ENCODE assay signal across 8 mouse cellular contexts in the genomic region with DNA sequence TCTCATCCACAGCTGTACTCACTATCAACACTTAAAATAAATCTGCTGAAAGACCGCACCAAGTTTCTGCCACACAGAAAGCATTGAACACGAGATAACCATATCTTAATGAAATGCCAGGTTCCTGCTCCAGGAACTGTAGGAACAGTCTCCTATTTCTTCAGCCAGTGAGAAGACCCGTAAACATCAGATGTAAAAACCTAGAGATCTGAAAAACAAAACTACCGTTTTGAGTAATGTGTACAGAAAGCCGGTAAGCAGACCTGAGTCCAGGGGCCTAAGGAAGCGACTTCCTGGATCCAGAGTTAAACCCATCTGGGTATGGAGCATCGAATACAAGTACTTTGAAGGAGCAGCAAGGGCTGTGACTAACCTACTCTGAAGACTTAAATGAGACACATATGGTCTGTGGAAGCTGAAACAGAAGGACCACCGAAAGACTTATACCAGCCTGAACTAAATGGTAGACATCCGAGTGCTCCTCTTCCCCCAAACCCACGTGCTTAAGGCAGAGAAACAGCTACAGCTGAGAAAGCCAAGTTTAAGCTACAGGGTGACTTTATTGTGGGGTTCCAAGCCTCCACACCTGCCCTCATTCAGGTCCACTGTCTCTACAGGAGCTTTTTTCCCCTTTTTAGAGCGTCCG. TPM values are rescaled to one million over a fixed set of nuclear protein-coding genes. Genes with fewer than 3 reads are reported as not detected.
DNase-seq lines count a peak whose midpoint lies in the region; ATAC-seq and TF ChIP-seq lines count a peak whose summit lies in the region.

No protein-coding gene starts in this region.

- no peak for TF ChIP-seq POLR2A in myocyte (IDR thresholded peaks at IDR 0.05; ENCODE audit: insufficient read length, low read depth)

- no peaks in the 10 kb centered on the region for H3K79me2 ChIP-seq in myocyte (ENCODE audit: control insufficient read depth, insufficient read depth)

- TF ChIP-seq CTCF in left cerebral cortex, adult 2 months (IDR thresholded peaks at IDR 0.05), result no peak
- TF ChIP-seq CTCF in hindbrain, postnatal 0 days (IDR thresholded peaks at IDR 0.05; ENCODE audit: low read depth), result no peak

- peak overlapping the region; percentile 100; the same call in 1 of the 2 replicates for H3K27ac ChIP-seq in left cerebral cortex, adult 2 months
- peak overlapping the region; percentile 99 for H3K27ac ChIP-seq in embryonic facial prominence, embryonic 10.5 days (replicated peaks)
- peak overlapping the region; percentile 99 for H3K27ac ChIP-seq in hindbrain, postnatal 0 days

- H3K27me3 ChIP-seq in embryonic facial prominence, embryonic 10.5 days (replicated peaks; ENCODE audit: low read depth, poor library complexity, severe bottlenecking), result no peaks in the 10 kb centered on the region
- no peaks in the 10 kb centered on the region for H3K27me3 ChIP-seq in hindbrain, postnatal 0 days (ENCODE audit: insufficient read depth, low read length)
- H3K27me3 ChIP-seq in myocyte (ENCODE audit: control insufficient read depth, insufficient read depth, insufficient read length), result no peaks in the 10 kb centered on the region

- H3K9ac ChIP-seq in hindbrain, postnatal 0 days (replicated peaks; ENCODE audit: low read length), result peak overlapping the region; percentile 83

- peak overlapping the region; percentile 72 for H3K4me3 ChIP-seq in left cerebral cortex, adult 2 months
- H3K4me3 ChIP-seq in embryonic facial prominence, embryonic 10.5 days, result peak overlapping the region; percentile 74
- peak overlapping the region; percentile 82 for H3K4me3 ChIP-seq in hindbrain, postnatal 0 days (ENCODE audit: low read length)
- peak overlapping the region; percentile 53 for H3K4me3 ChIP-seq in myocyte

- intact Hi-C loops in left cerebral cortex, adult 2 months (cut with DNase I), result no loop called here
- intact Hi-C loops in gastrocnemius, postnatal 14 days (cut with DNase I; ENCODE audit: low total_unique reads), result no loop called here

- no peaks in the 10 kb centered on the region for H3K36me3 ChIP-seq in embryonic facial prominence, embryonic 10.5 days (replicated peaks)
- no peaks in the 10 kb centered on the region for H3K36me3 ChIP-seq in hindbrain, postnatal 0 days (ENCODE audit: insufficient read depth, low read length)
- H3K36me3 ChIP-seq in myocyte (ENCODE audit: control insufficient read depth, insufficient read depth), result no peaks in the 10 kb centered on the region

- H3ac ChIP-seq in myocyte (ENCODE audit: control insufficient read depth, insufficient read length), result peak overlapping the region; percentile 17

- H3K9me3 ChIP-seq in embryonic facial prominence, embryonic 10.5 days, result no peaks in the 10 kb centered on the region
- no peaks in the 10 kb centered on the region for H3K9me3 ChIP-seq in hindbrain, postnatal 0 days (ENCODE audit: low read length)

- peak; percentile 1; the same call in 1 of the 2 replicates for ATAC-seq in hindbrain, postnatal 0 days

- DNase-seq in left cerebral cortex, adult 2 months (ENCODE audit: extremely low spot score in 1 of 2, low spot score in 2 of 2), result no peak
- DNase-seq in left cerebral cortex, adult 11 months (ENCODE audit: low spot score), result no peak
- DNase-seq in embryonic facial prominence, embryonic 10.5 days (ENCODE audit: low spot score), result no peak
- DNase-seq in hindbrain, postnatal 0 days (ENCODE audit: low spot score), result no peak
- no peak for DNase-seq in Muller cell, postnatal 12 days (ENCODE audit: inconsistent ontology term)
- DNase-seq in gastrocnemius, postnatal 14 days, result no peak
- DNase-seq in ovary, postnatal 36 days (ENCODE audit: low spot score), result no peak

- peak overlapping the region; percentile 84 for H3K4me2 ChIP-seq in hindbrain, postnatal 0 days (ENCODE audit: low read depth, low read length)
- peak overlapping the region; percentile 93 for H3K4me2 ChIP-seq in myocyte (ENCODE audit: low read depth)

- 23% methylated on average over 12 of the region's 12 CpGs for WGBS in embryonic facial prominence, embryonic 10.5 days
- 23% methylated on average over 12 of the region's 12 CpGs for WGBS in hindbrain, postnatal 0 days

- H3K4me1 ChIP-seq in embryonic facial prominence, embryonic 10.5 days, result peaks cover 22% of the 10 kb centered on the region
- no peaks in the 10 kb centered on the region for H3K4me1 ChIP-seq in hindbrain, postnatal 0 days (ENCODE audit: insufficient read depth, low read length)

TF ChIP-seq in myocyte, 11 proteins besides CTCF, POLR2A, EP300 and RAD21:
- TF ChIP-seq MYOD1 (IDR thresholded peaks at IDR 0.05; ENCODE audit: control insufficient read depth in 1 of 3, insufficient read length in 2 of 3, low read depth in 2 of 3) (no peak), TCF12 (IDR thresholded peaks at IDR 0.05; ENCODE audit: insufficient read depth, poor library complexity, severe bottlenecking) (no peak), USF1 (IDR thresholded peaks at IDR 0.05; ENCODE audit: low read depth) (no peak), MYOG (IDR thresholded peaks at IDR 0.05; ENCODE audit: control insufficient read depth in 1 of 3, insufficient read depth in 1 of 3, insufficient read length in 2 of 3, low read depth in 2 of 3) (no peak), MAX (IDR thresholded peaks at IDR 0.05; ENCODE audit: low read depth) (no peak), TCF3 (IDR thresholded peaks at IDR 0.05; ENCODE audit: insufficient read length, low read depth) (no peak), REST (IDR thresholded peaks at IDR 0.05; ENCODE audit: insufficient read depth, insufficient read length) (no peak), E2F4 (IDR thresholded peaks at IDR 0.05; ENCODE audit: insufficient read depth) (no peak), SRF (IDR thresholded peaks at IDR 0.05; ENCODE audit: control insufficient read depth, insufficient read length, low read depth) (no peak), POLR2AphosphoS2 (IDR thresholded peaks at IDR 0.05; ENCODE audit: insufficient read length, low read depth) (no peak), CEBPB (IDR thresholded peaks at IDR 0.05; ENCODE audit: insufficient read depth, poor library complexity, severe bottlenecking) (no peak)

RNA-seq across cellular contexts. Expression of gene Hist4h4, which starts 1.0 kb away (rescaled TPM):
- total RNA-seq in left cerebral cortex, adult 2 months (2021), result 10 to 100 TPM in 1 of 2 experiments, 1 to 10 TPM in 1; 8.2 to 10.4 TPM
- polyA plus RNA-seq in embryonic facial prominence, embryonic 10.5 days (2016; fragmentation: Nextera tagmentation; extraction: Ambion mirVana), result 0.47 and 0.64 TPM in 2 replicates
- total RNA-seq in hindbrain, postnatal 0 days (2014; rRNA removed), result 80.5 and 164 TPM in 2 replicates
- 0.39 and 0.47 TPM in 2 replicates for polyA plus RNA-seq in hindbrain, postnatal 0 days (2015; fragmentation: Nextera tagmentation; extraction: Ambion mirVana)
- 0.31 TPM for polyA plus RNA-seq in myocyte (2012; fragmentation: generic; extraction: Trizol)
- total RNA-seq in gastrocnemius, postnatal 14 days (2021), result 10 to 100 TPM; 10.8 to 11.4 TPM

RNA-seq across cellular contexts. Expression of gene H2afj, which starts 4.8 kb away (rescaled TPM):
- 10 to 100 TPM; 54.7 to 59.1 TPM for total RNA-seq in left cerebral cortex, adult 2 months (2021)
- 86.6 and 91.3 TPM in 2 replicates for polyA plus RNA-seq in embryonic facial prominence, embryonic 10.5 days (2016; fragmentation: Nextera tagmentation; extraction: Ambion mirVana)
- 36.8 and 42.0 TPM in 2 replicates for total RNA-seq in hindbrain, postnatal 0 days (2014; rRNA removed)
- polyA plus RNA-seq in hindbrain, postnatal 0 days (2015; fragmentation: Nextera tagmentation; extraction: Ambion mirVana), result 116 and 119 TPM in 2 replicates
- 254 TPM for polyA plus RNA-seq in myocyte (2012; fragmentation: generic; extraction: Trizol)
- 10 to 100 TPM; 12.7 to 18.5 TPM for total RNA-seq in gastrocnemius, postnatal 14 days (2021)

RNA-seq across cellular contexts. Expression of gene Gucy2c, which starts 21.7 kb away (rescaled TPM):
- under 1 TPM; 0.38 to 0.40 TPM for total RNA-seq in left cerebral cortex, adult 2 months (2021)
- polyA plus RNA-seq in embryonic facial prominence, embryonic 10.5 days (2016; fragmentation: Nextera tagmentation; extraction: Ambion mirVana), result 0.11 TPM in 2 replicates
- total RNA-seq in hindbrain, postnatal 0 days (2014; rRNA removed), result 0.50 and 0.52 TPM in 2 replicates
- polyA plus RNA-seq in hindbrain, postnatal 0 days (2015; fragmentation: Nextera tagmentation; extraction: Ambion mirVana), result 0.28 and 0.45 TPM in 2 replicates
- polyA plus RNA-seq in myocyte (2012; fragmentation: generic; extraction: Trizol), result 0.01 TPM
- total RNA-seq in gastrocnemius, postnatal 14 days (2021), result not detected

RNA-seq across cellular contexts. Expression of gene BC049715, which starts 24.2 kb away (rescaled TPM):
- total RNA-seq in left cerebral cortex, adult 2 months (2021), result 1 to 10 TPM; 2.4 to 3.9 TPM
- 1.3 and 2.1 TPM in 2 replicates for polyA plus RNA-seq in embryonic facial prominence, embryonic 10.5 days (2016; fragmentation: Nextera tagmentation; extraction: Ambion mirVana)
- 0.50 and 1.2 TPM in 2 replicates for total RNA-seq in hindbrain, postnatal 0 days (2014; rRNA removed)
- 2.8 and 4.2 TPM in 2 replicates for polyA plus RNA-seq in hindbrain, postnatal 0 days (2015; fragmentation: Nextera tagmentation; extraction: Ambion mirVana)
- polyA plus RNA-seq in myocyte (2012; fragmentation: generic; extraction: Trizol), result 0.10 TPM
- under 1 TPM; 0.10 to 0.35 TPM for total RNA-seq in gastrocnemius, postnatal 14 days (2021)

RNA-seq across cellular contexts. Expression of gene Wbp11, which starts 24.8 kb away (rescaled TPM):
- 100 to 1,000 TPM; 114 to 116 TPM for total RNA-seq in left cerebral cortex, adult 2 months (2021)
- 163 and 165 TPM in 2 replicates for polyA plus RNA-seq in embryonic facial prominence, embryonic 10.5 days (2016; fragmentation: Nextera tagmentation; extraction: Ambion mirVana)
- total RNA-seq in hindbrain, postnatal 0 days (2014; rRNA removed), result 37.1 and 39.4 TPM in 2 replicates
- 78.1 and 81.2 TPM in 2 replicates for polyA plus RNA-seq in hindbrain, postnatal 0 days (2015; fragmentation: Nextera tagmentation; extraction: Ambion mirVana)
- polyA plus RNA-seq in myocyte (2012; fragmentation: generic; extraction: Trizol), result 44.6 TPM
- 10 to 100 TPM; 49.2 to 53.1 TPM for total RNA-seq in gastrocnemius, postnatal 14 days (2021)
